Mouse (Mus musculus) small intestine, adult 2 months (tissue): ENCODE results near the gene Mup19. TPM values are rescaled to one million over a fixed set of nuclear protein-coding genes. Genes with fewer than 3 reads are reported as not detected.

Experiments
- polyA plus RNA-seq: library from polyadenylated mRNA; depleted of rRNA; stranded (reverse); fragments of >200 nt; gene quantifications from 2 replicates; pipeline ENCODE4 v1.2.3, GENCODE M21; 2012; rRNA removed

The Mup19 gene
- polyA plus RNA-seq, 1 experiment, result not detected

Other genes starting within 250 kb of the Mup19 start
- gene Mup17, start 186.4 kb downstream of the Mup19 start, polyA plus RNA-seq, result not detected in 2 replicates
- not detected in 2 replicates for gene Mup18, start 108.1 kb downstream of the Mup19 start, polyA plus RNA-seq
- gene Mup5, start 53.0 kb upstream of the Mup19 start, polyA plus RNA-seq, result not detected in 2 replicates